Mouse (Mus musculus): ENCODE results near the gene Fbxl15.
A peak's percentile ranks its signal among the peaks of the same experiment; 100 is the strongest.

Fbxl15 gene

GRCm38 (mm10) chr19:46328081-46329030 lies at the start of gene Fbxl15:
Gene Fbxl15 (plus strand): TSS chr19:46328184.
- DNase-seq (ENCODE audit: low spot score), result peak; percentile 97

GRCm38 (mm10) chr19:46282081-46282849 lies 45.7 kb upstream of the Fbxl15 start:
- no peak for DNase-seq (ENCODE audit: low spot score)

GRCm38 (mm10) chr19:46284686-46285085 lies 43.3 kb upstream of the Fbxl15 start:
- DNase-seq (ENCODE audit: low spot score), result no peak

- no peak for DNase-seq (ENCODE audit: low spot score)
These were observed 42.4 kb upstream of the Fbxl15 start for GRCm38 (mm10) chr19:46285631-46286030.

- DNase-seq (ENCODE audit: low spot score), result no peak
These were observed 41.9 kb upstream of the Fbxl15 start for GRCm38 (mm10) chr19:46286047-46286446.

- DNase-seq (ENCODE audit: low spot score), result no peak
These were observed 41.1 kb upstream of the Fbxl15 start for GRCm38 (mm10) chr19:46286926-46287325.

- no peak for DNase-seq (ENCODE audit: low spot score)
These were observed 40.4 kb upstream of the Fbxl15 start for GRCm38 (mm10) chr19:46287566-46287965.

- no peak for DNase-seq (ENCODE audit: low spot score)
These were observed 37.4 kb upstream of the Fbxl15 start for GRCm38 (mm10) chr19:46290535-46291105.

- DNase-seq (ENCODE audit: low spot score), result no peak
These were observed 31.0 kb upstream of the Fbxl15 start for GRCm38 (mm10) chr19:46296938-46297337.

GRCm38 (mm10) chr19:46300294-46301045 lies 27.5 kb upstream of the Fbxl15 start:
- DNase-seq (ENCODE audit: low spot score), result no peak

GRCm38 (mm10) chr19:46302551-46302950 lies 25.4 kb upstream of the Fbxl15 start:
- DNase-seq (ENCODE audit: low spot score), result no peak

GRCm38 (mm10) chr19:46303251-46304215 lies 24.5 kb upstream of the Fbxl15 start:
- no peak for DNase-seq (ENCODE audit: low spot score)

- peak; percentile 84 for DNase-seq (ENCODE audit: low spot score)
These were observed 23.7 kb upstream of the Fbxl15 start, which contains the start of gene Nfkb2 for GRCm38 (mm10) chr19:46304216-46304841. Gene Nfkb2 (plus strand): TSS chr19:46304320.

GRCm38 (mm10) chr19:46304908-46305333 lies 23.1 kb upstream of the Fbxl15 start:
- DNase-seq (ENCODE audit: low spot score), result no peak

- peak; percentile 79 for DNase-seq (ENCODE audit: low spot score)
These were observed 22.3 kb upstream of the Fbxl15 start for GRCm38 (mm10) chr19:46305432-46306267.

GRCm38 (mm10) chr19:46306268-46306610 lies 21.7 kb upstream of the Fbxl15 start:
- DNase-seq (ENCODE audit: low spot score), result no peak

- no peak for DNase-seq (ENCODE audit: low spot score)
These were observed 21.2 kb upstream of the Fbxl15 start for GRCm38 (mm10) chr19:46306751-46307289.

GRCm38 (mm10) chr19:46307781-46308180 lies 20.2 kb upstream of the Fbxl15 start:
- peak; percentile 5 for DNase-seq (ENCODE audit: low spot score)

- DNase-seq (ENCODE audit: low spot score), result peak; percentile 4
These were observed 19.7 kb upstream of the Fbxl15 start for GRCm38 (mm10) chr19:46308303-46308702.
